Mouse (Mus musculus): Measurements from ENCODE around the gene 4930402H24Rik. TPM values are rescaled to one million over a fixed set of nuclear protein-coding genes. Genes with fewer than 3 reads are reported as not detected.

Gene 4930402H24Rik
- total and polyA plus RNA-seq, 2 experiments from 2014 or later: 49.2 to 97.9 TPM

- Histone ChIP-seq H3K27me3 (ENCODE audit: insufficient read depth, low read length) (no peaks in the 10 kb centered on the region), H3K4me2 (ENCODE audit: low read depth) (no peak overlapping the region), H3K9ac (no peak overlapping the region), H3K4me1 (ENCODE audit: insufficient read depth) (no peaks in the 10 kb centered on the region), H3K9me3 (ENCODE audit: low read length) (no peaks in the 10 kb centered on the region), H3K4me3 (ENCODE audit: low read depth, low read length) (no peak overlapping the region), H3K36me3 (ENCODE audit: insufficient read depth) (no peaks in the 10 kb centered on the region), H3K27ac (ENCODE audit: low read depth, low read length) (no peak overlapping the region)
- TF ChIP-seq CTCF (IDR thresholded peaks at IDR 0.05; ENCODE audit: low read depth): no peak
- ATAC-seq: no peak
- 78% methylated on average over 2 of the region's 2 CpGs for WGBS
- DNase-seq: no peak
Observed at GRCm38 (mm10) chr2:130924950-130925349, 18.7 kb upstream of the 4930402H24Rik start.

GRCm38 (mm10) chr2:130919062-130919593 lies 12.9 kb upstream of the 4930402H24Rik start:
- Histone ChIP-seq H3K9me3 (ENCODE audit: low read length) (no peaks in the 10 kb centered on the region), H3K4me2 (ENCODE audit: low read depth) (no peak overlapping the region), H3K27ac (ENCODE audit: low read depth, low read length) (no peak overlapping the region), H3K4me3 (ENCODE audit: low read depth, low read length) (no peak overlapping the region), H3K4me1 (ENCODE audit: insufficient read depth) (no peaks in the 10 kb centered on the region), H3K9ac (no peak overlapping the region), H3K36me3 (ENCODE audit: insufficient read depth) (no peaks in the 10 kb centered on the region), H3K27me3 (ENCODE audit: insufficient read depth, low read length) (no peaks in the 10 kb centered on the region)
- DNase-seq: no peak
- no peak for TF ChIP-seq CTCF (IDR thresholded peaks at IDR 0.05; ENCODE audit: low read depth)
- no peak for ATAC-seq
- WGBS: 79% methylated on average over 5 of the region's 5 CpGs

- no peak overlapping the region for H3K27ac ChIP-seq (ENCODE audit: low read depth, low read length)
- WGBS: 97% methylated on average over 1 of the region's 1 CpGs
- no peak overlapping the region for H3K9ac ChIP-seq
- no peaks in the 10 kb centered on the region for H3K27me3 ChIP-seq (ENCODE audit: insufficient read depth, low read length)
- no peaks in the 10 kb centered on the region for H3K9me3 ChIP-seq (ENCODE audit: low read length)
- no peak overlapping the region for H3K4me2 ChIP-seq (ENCODE audit: low read depth)
- no peaks in the 10 kb centered on the region for H3K36me3 ChIP-seq (ENCODE audit: insufficient read depth)
- ATAC-seq (no peak), DNase-seq (no peak)
- no peaks in the 10 kb centered on the region for H3K4me1 ChIP-seq (ENCODE audit: insufficient read depth)
- TF ChIP-seq CTCF (IDR thresholded peaks at IDR 0.05; ENCODE audit: low read depth): no peak
- no peak overlapping the region for H3K4me3 ChIP-seq (ENCODE audit: low read depth, low read length)
Observed at GRCm38 (mm10) chr2:130917686-130918085, 11.5 kb upstream of the 4930402H24Rik start.

GRCm38 (mm10) chr2:130916521-130917147 lies 10.4 kb upstream of the 4930402H24Rik start:
- Histone ChIP-seq H3K9ac (no peak overlapping the region), H3K4me3 (ENCODE audit: low read depth, low read length) (no peak overlapping the region), H3K27me3 (ENCODE audit: insufficient read depth, low read length) (no peaks in the 10 kb centered on the region), H3K4me1 (ENCODE audit: insufficient read depth) (no peaks in the 10 kb centered on the region), H3K4me2 (ENCODE audit: low read depth) (no peak overlapping the region), H3K36me3 (ENCODE audit: insufficient read depth) (no peaks in the 10 kb centered on the region), H3K9me3 (ENCODE audit: low read length) (no peaks in the 10 kb centered on the region), H3K27ac (ENCODE audit: low read depth, low read length) (no peak overlapping the region)
- no peak for TF ChIP-seq CTCF (IDR thresholded peaks at IDR 0.05; ENCODE audit: low read depth)
- ATAC-seq (no peak), DNase-seq (no peak)
- 43% methylated on average over 3 of the region's 3 CpGs for WGBS

- Histone ChIP-seq H3K27me3 (ENCODE audit: insufficient read depth, low read length) (no peaks in the 10 kb centered on the region), H3K4me2 (ENCODE audit: low read depth) (no peak overlapping the region), H3K9me3 (ENCODE audit: low read length) (no peaks in the 10 kb centered on the region), H3K9ac (no peak overlapping the region), H3K4me1 (ENCODE audit: insufficient read depth) (no peaks in the 10 kb centered on the region), H3K4me3 (ENCODE audit: low read depth, low read length) (no peak overlapping the region), H3K36me3 (ENCODE audit: insufficient read depth) (no peaks in the 10 kb centered on the region), H3K27ac (ENCODE audit: low read depth, low read length) (no peak overlapping the region)
- no peak for TF ChIP-seq CTCF (IDR thresholded peaks at IDR 0.05; ENCODE audit: low read depth)
- DNase-seq (no peak), ATAC-seq (no peak)
- 94% methylated on average over 1 of the region's 1 CpGs for WGBS
Observed at GRCm38 (mm10) chr2:130914873-130915272, 8.7 kb upstream of the 4930402H24Rik start.

- ATAC-seq: no peak
- H3K4me2 ChIP-seq (ENCODE audit: low read depth): no peak overlapping the region
- H3K9me3 ChIP-seq (ENCODE audit: low read length): no peaks in the 10 kb centered on the region
- no peak for TF ChIP-seq CTCF (IDR thresholded peaks at IDR 0.05; ENCODE audit: low read depth)
- H3K27me3 ChIP-seq (ENCODE audit: insufficient read depth, low read length): no peaks in the 10 kb centered on the region
- peaks cover 11% of the 10 kb centered on the region for H3K4me1 ChIP-seq (ENCODE audit: insufficient read depth)
- H3K9ac ChIP-seq: no peak overlapping the region
- H3K4me3 ChIP-seq (ENCODE audit: low read depth, low read length): no peak overlapping the region
- no peaks in the 10 kb centered on the region for H3K36me3 ChIP-seq (ENCODE audit: insufficient read depth)
- DNase-seq: no peak
- 76% methylated on average over 1 of the region's 1 CpGs for WGBS
- H3K27ac ChIP-seq (ENCODE audit: low read depth, low read length): no peak overlapping the region
Observed at GRCm38 (mm10) chr2:130911691-130912090, 5.5 kb upstream of the 4930402H24Rik start.

DNA sequence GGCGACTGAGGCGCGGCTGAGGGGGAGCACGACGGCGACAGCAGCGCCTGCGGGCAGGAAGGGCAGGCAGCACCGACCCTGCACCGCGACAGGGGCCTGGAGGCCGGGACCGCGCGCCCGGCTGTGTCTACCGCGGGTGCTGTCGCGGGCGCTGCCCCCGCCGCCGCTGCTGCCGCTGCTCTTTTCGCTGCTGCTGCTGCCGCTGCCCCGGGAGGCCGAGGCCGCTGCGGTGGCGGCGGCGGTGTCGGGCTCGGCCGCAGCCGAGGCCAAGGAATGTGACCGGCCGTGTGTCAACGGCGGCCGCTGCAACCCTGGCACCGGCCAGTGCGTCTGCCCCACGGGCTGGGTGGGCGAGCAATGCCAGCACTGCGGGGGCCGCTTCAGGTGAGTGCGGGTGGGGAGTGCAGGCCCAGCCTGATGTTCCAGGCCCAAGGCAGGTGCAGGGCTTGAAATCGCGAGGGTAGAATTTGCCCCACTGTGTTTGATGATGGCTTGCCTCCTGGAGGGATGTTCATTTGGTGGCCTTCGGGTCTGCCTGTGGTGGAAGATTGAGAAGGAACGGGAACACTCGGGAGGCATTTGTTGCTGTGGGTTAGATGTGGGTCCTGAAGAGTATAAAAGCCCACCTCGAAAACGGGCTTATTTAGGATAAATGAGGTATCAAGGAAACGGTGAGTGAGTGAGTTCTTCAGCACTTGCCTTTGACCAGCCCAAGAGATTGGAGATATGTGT lies 544 bp upstream of the 4930402H24Rik start:
- peak overlapping the region; percentile 90 for H3K27ac ChIP-seq (ENCODE audit: low read depth, low read length)
- H3K27me3 ChIP-seq (ENCODE audit: insufficient read depth, low read length): no peaks in the 10 kb centered on the region
- no peaks in the 10 kb centered on the region for H3K9me3 ChIP-seq (ENCODE audit: low read length)
- H3K4me3 ChIP-seq (ENCODE audit: low read depth, low read length): peak overlapping the region; percentile 90
- H3K4me1 ChIP-seq (ENCODE audit: insufficient read depth): peaks cover 19% of the 10 kb centered on the region
- peak; percentile 45 for ATAC-seq
- 5% methylated on average over 43 of the region's 58 CpGs for WGBS
- no peak for DNase-seq
- TF ChIP-seq CTCF (IDR thresholded peaks at IDR 0.05; ENCODE audit: low read depth): no peak
- peak overlapping the region; percentile 81 for H3K4me2 ChIP-seq (ENCODE audit: low read depth)
- H3K36me3 ChIP-seq (ENCODE audit: insufficient read depth): no peaks in the 10 kb centered on the region
- peak overlapping the region; percentile 97 for H3K9ac ChIP-seq
